In genomic region chr8:124643540-124644339, GRCm38 (mm10) we compare ENCODE assay signal across 8 mouse cellular contexts. TPM values are rescaled to one million over a fixed set of nuclear protein-coding genes. Genes with fewer than 3 reads are reported as not detected.
DNase-seq lines count a peak whose midpoint lies in the region; ATAC-seq and TF ChIP-seq lines count a peak whose summit lies in the region.

No protein-coding gene starts in this region.

- H3K79me2 ChIP-seq in heart, adult 2 months (replicated peaks; ENCODE audit: control insufficient read depth, insufficient read depth, low read length): no peaks in the 10 kb centered on the region

- intact Hi-C loops in heart, adult 2 months (cut with DNase I): loop anchor here (2.0 kb wide), 1 partner anchor 15 kb away; no protein-coding TSS in a partner anchor

- peak; percentile 55 for TF ChIP-seq POLR2A in heart, adult 2 months (IDR thresholded peaks at IDR 0.05; ENCODE audit: insufficient read depth, low read depth, low read length)

- no peaks in the 10 kb centered on the region for H3K27me3 ChIP-seq in heart, adult 2 months (ENCODE audit: control insufficient read depth, insufficient read depth, low read length)
- no peaks in the 10 kb centered on the region for H3K27me3 ChIP-seq in lung, embryonic 14.5 days (ENCODE audit: insufficient read depth, low read length)

- TF ChIP-seq EP300 in heart, adult 2 months (IDR thresholded peaks at IDR 0.05; ENCODE audit: insufficient read depth, low read depth, low read length): 0 out of 2 replicates have a peak, but pooled peaks have one; percentile 40

- peak; percentile 86 for ATAC-seq in lung, embryonic 14.5 days (ENCODE audit: insufficient read depth)

- H3K4me3 ChIP-seq in heart, adult 2 months: no peak overlapping the region
- no peak overlapping the region for H3K4me3 ChIP-seq in lung, embryonic 14.5 days (ENCODE audit: low read depth, low read length)

- peak overlapping the region; percentile 75 for H3K27ac ChIP-seq in heart, adult 2 months
- peak overlapping the region; percentile 95 for H3K27ac ChIP-seq in lung, embryonic 14.5 days (ENCODE audit: low read depth)

- H3K9ac ChIP-seq in heart, adult 2 months (ENCODE audit: low read depth, low read length): peak overlapping the region; percentile 39
- H3K9ac ChIP-seq in lung, embryonic 14.5 days: peak overlapping the region; percentile 32; the same call in 1 of the 2 replicates

- peaks cover 2% of the 10 kb centered on the region; the same call in 1 of the 2 replicates for H3K36me3 ChIP-seq in heart, adult 2 months (ENCODE audit: control insufficient read depth, insufficient read depth, low read length)
- H3K36me3 ChIP-seq in lung, embryonic 14.5 days (ENCODE audit: insufficient read depth): peaks cover 29% of the 10 kb centered on the region

- DNase-seq in adrenal gland, adult (ENCODE audit: inconsistent age in 2 of 2, low spot score in 1 of 2): peak; percentile 69 to 87
- no peak for DNase-seq in adrenal gland, postnatal 4 days (ENCODE audit: low spot score in 2 of 2)
- peak; percentile 61 for DNase-seq in adrenal gland, postnatal 10 days
- DNase-seq in heart, adult 2 months: peak; percentile 54 to 81
- peak; percentile 54 for DNase-seq in kidney, adult 9 months
- peak; percentile 84 for DNase-seq in lung, embryonic 14.5 days
- DNase-seq in right cerebral cortex, postnatal 25 days: peak; percentile 62
- DNase-seq in spleen, postnatal 4 days (ENCODE audit: low spot score in 2 of 2): no peak

- no peak for TF ChIP-seq CTCF in heart, adult 2 months (IDR thresholded peaks at IDR 0.05)
- TF ChIP-seq CTCF in lung, embryonic 14.5 days (IDR thresholded peaks at IDR 0.05; ENCODE audit: low read depth): no peak

- WGBS in heart, adult 2 months: 13% methylated on average over 18 of the region's 18 CpGs
- 32% methylated on average over 18 of the region's 18 CpGs for WGBS in lung, embryonic 14.5 days

- peak overlapping the region; percentile 43; the same call in 1 of the 2 replicates for H3K4me2 ChIP-seq in lung, embryonic 14.5 days

- H3K4me1 ChIP-seq in heart, adult 2 months (ENCODE audit: control insufficient read depth, insufficient read depth, low read length): peaks cover 23% of the 10 kb centered on the region
- H3K4me1 ChIP-seq in lung, embryonic 14.5 days (ENCODE audit: insufficient read depth): peaks cover 24% of the 10 kb centered on the region

- no peaks in the 10 kb centered on the region for H3K9me3 ChIP-seq in lung, embryonic 14.5 days (ENCODE audit: low read depth, low read length)

RNA-seq across cellular contexts. Expression of gene 2310022B05Rik, which starts 19.4 kb away (rescaled TPM):
- total RNA-seq in adrenal gland, postnatal 4 days (2021): 10 to 100 TPM; 75.8 to 77.2 TPM
- total RNA-seq in adrenal gland, postnatal 10 days (2021): 10 to 100 TPM; 42.5 to 43.2 TPM
- 10 to 100 TPM; 54.4 to 61.8 TPM for total RNA-seq in heart, adult 2 months (2021)
- 64.3 and 65.1 TPM in 2 replicates for polyA plus RNA-seq in heart, adult 2 months (2012; rRNA removed)
- 45.6 and 46.0 TPM in 2 replicates for polyA plus RNA-seq in lung, embryonic 14.5 days (2014; fragmentation: Nextera tagmentation; extraction: Ambion mirVana)

Comparison
In these comparisons a context has a peak if more than half of its experiments do, and no peak if none do; other contexts are left out.
1. DNase-seq: peak in adrenal gland, adult (2 of 2), adrenal gland, postnatal 10 days (single experiment), heart, adult 2 months (2 of 2), kidney, adult 9 months (single experiment), lung, embryonic 14.5 days (single experiment) and right cerebral cortex, postnatal 25 days (single experiment); none in adrenal gland, postnatal 4 days (0 of 2) and spleen, postnatal 4 days (0 of 2).